Mouse (Mus musculus): ENCODE measurements around the gene Notch4. TPM values are rescaled to one million over a fixed set of nuclear protein-coding genes. Genes with fewer than 3 reads are reported as not detected.
"Not testable (repeated sequence)": the region's sequence is repeated elsewhere in the genome, so short reads cannot be mapped to it uniquely, and the experiment has no call there.

The Notch4 gene
- 10 to 100 TPM; 11.3 to 12.4 TPM for total RNA-seq (2021)
- long read RNA-seq, experiment 1, full-length matches to known transcripts = 1 of 6 reads
- long read RNA-seq, experiment 1, partial matches to known transcripts = 5 of 6 reads
- long read RNA-seq, experiment 1, other reads (novel, unspliced or antisense) = 0 of 6 reads
- long read RNA-seq, experiment 2, full-length matches to known transcripts = 1 of 3 reads
- long read RNA-seq, experiment 2, partial matches to known transcripts = 1 of 3 reads
- long read RNA-seq, experiment 2, other reads (novel, unspliced or antisense) = 1 of 3 reads

- peak; percentile 68 for DNase-seq
Observed at GRCm38 (mm10) chr17:34564003-34564421, at the start of gene Notch4. Gene Notch4, plus strand, starts transcription at chr17:34564268.

GRCm38 (mm10) chr17:34516514-34516913, 47.6 kb upstream of the Notch4 start:
- DNase-seq = no peak

GRCm38 (mm10) chr17:34517252-34517651, 46.8 kb upstream of the Notch4 start, which contains the start of gene Btnl6:
Gene Btnl6, minus strand, starts transcription at chr17:34517352.
- no peak for DNase-seq

GRCm38 (mm10) chr17:34517795-34518194, 46.3 kb upstream of the Notch4 start:
- DNase-seq = no peak

GRCm38 (mm10) chr17:34518571-34518970, 45.5 kb upstream of the Notch4 start:
- DNase-seq = not testable (repeated sequence)

GRCm38 (mm10) chr17:34519001-34519400, 45.1 kb upstream of the Notch4 start:
- DNase-seq = no peak

- no peak for DNase-seq
Observed at GRCm38 (mm10) chr17:34532671-34533070, 31.4 kb upstream of the Notch4 start.

- DNase-seq = not testable (repeated sequence)
Observed at GRCm38 (mm10) chr17:34543567-34543966, 20.5 kb upstream of the Notch4 start.

GRCm38 (mm10) chr17:34546797-34547196, 17.3 kb upstream of the Notch4 start:
- no peak for DNase-seq

- no peak for DNase-seq
Observed at GRCm38 (mm10) chr17:34547601-34548000, 16.5 kb upstream of the Notch4 start.

GRCm38 (mm10) chr17:34549156-34549555, 14.9 kb upstream of the Notch4 start:
- DNase-seq = no peak

GRCm38 (mm10) chr17:34549843-34550242, 14.2 kb upstream of the Notch4 start:
- DNase-seq = no peak

GRCm38 (mm10) chr17:34555483-34555882, 8.6 kb upstream of the Notch4 start:
- peak; percentile 46 for DNase-seq

GRCm38 (mm10) chr17:34556406-34556805, 7.7 kb upstream of the Notch4 start:
- no peak for DNase-seq

GRCm38 (mm10) chr17:34557411-34557810, 6.7 kb upstream of the Notch4 start:
- DNase-seq = no peak

GRCm38 (mm10) chr17:34559116-34559515, 5.0 kb upstream of the Notch4 start:
- DNase-seq = no peak

- DNase-seq = no peak
Observed at GRCm38 (mm10) chr17:34559895-34560294, 4.2 kb upstream of the Notch4 start.

GRCm38 (mm10) chr17:34560438-34560837, 3.6 kb upstream of the Notch4 start:
- DNase-seq = no peak

- DNase-seq = no peak
Observed at GRCm38 (mm10) chr17:34561200-34561599, 2.9 kb upstream of the Notch4 start.

- no peak for DNase-seq
Observed at GRCm38 (mm10) chr17:34562595-34562994, 1.5 kb upstream of the Notch4 start.

- no peak for DNase-seq
Observed at GRCm38 (mm10) chr17:34563354-34563753, 714 bp upstream of the Notch4 start.

- peak; percentile 49 for DNase-seq
Observed at GRCm38 (mm10) chr17:34564796-34565195, 728 bp downstream of the Notch4 start.

- no peak for DNase-seq
Observed at GRCm38 (mm10) chr17:34567311-34567710, 3.2 kb downstream of the Notch4 start.

GRCm38 (mm10) chr17:34568421-34568820, 4.4 kb downstream of the Notch4 start:
- no peak for DNase-seq

Measured in gastrocnemius, postnatal 25 days (tissue).